Mouse (Mus musculus) liver, embryonic 15.5 days (tissue): ENCODE measurements around the gene Gfer. TPM values are rescaled to one million over a fixed set of nuclear protein-coding genes. Genes with fewer than 3 reads are reported as not detected.
A peak's percentile ranks its signal among the peaks of the same experiment; 100 is the strongest.
"Not testable (repeated sequence)": the region's sequence is repeated elsewhere in the genome, so short reads cannot be mapped to it uniquely, and the experiment has no call there.

Experiments
- ATAC-seq: fragments of 200-750 bp; cut with Nextera tagmentation; 2 replicates; pipeline ENCODE4 v1.8.0; 2017; ENCODE audit warnings: moderate number of reproducible peaks, mild to moderate bottlenecking, moderate library complexity; ENCODE audit not compliant: insufficient read depth
- H3K27ac ChIP-seq: fragments of 300-500 bp; sonication (generic); replicated peaks from 2 replicates; pipeline ENCODE4 v1.5.1; 2015; ENCODE audit warnings: mild to moderate bottlenecking, inconsistent platforms
- H3K27me3 ChIP-seq: fragments of 300-500 bp; sonication (generic); 2 replicates; pipeline ENCODE4 v1.6.1; 2015; ENCODE audit warnings: mild to moderate bottlenecking, inconsistent platforms
- H3K36me3 ChIP-seq: fragments of 300-500 bp; sonication (generic); replicated peaks from 2 replicates; pipeline ENCODE4 v1.6.1; 2015; ENCODE audit warnings: moderate library complexity, mild to moderate bottlenecking, inconsistent platforms
- H3K4me1 ChIP-seq: fragments of 300-500 bp; sonication (generic); replicated peaks from 2 replicates; pipeline ENCODE4 v1.6.1; 2015; ENCODE audit warnings: inconsistent platforms
- H3K4me2 ChIP-seq: fragments of 300-500 bp; sonication (generic); 2 replicates; pipeline ENCODE4 v1.6.1; 2015; ENCODE audit warnings: moderate library complexity, mild to moderate bottlenecking, inconsistent platforms
- H3K4me3 ChIP-seq: fragments of 300-500 bp; sonication (generic); replicated peaks from 2 replicates; pipeline ENCODE4 v1.5.1; 2015; ENCODE audit warnings: mild to moderate bottlenecking, inconsistent platforms
- H3K9ac ChIP-seq: fragments of 300-500 bp; sonication (generic); 2 replicates; pipeline ENCODE4 v1.6.1; 2015; ENCODE audit warnings: moderate library complexity, mild to moderate bottlenecking, inconsistent platforms
- H3K9me3 ChIP-seq: fragments of 300-500 bp; sonication (generic); replicated peaks from 2 replicates; pipeline ENCODE4 v1.6.1; 2016; ENCODE audit warnings: inconsistent platforms
- WGBS: fragments of 180-500 bp; shearing (Covaris S2); methylation state at CpG from one replicate; pipeline ENCODE4 v1.1.7; 2015; ENCODE audit warnings: mixed read lengths; ENCODE audit not compliant: insufficient replicate concordance; 5-methylcytosine and 5-hydroxymethylcytosine counted together
- polyA plus RNA-seq: library from polyadenylated mRNA; unstranded; fragments of >200 nt; fragmentation: Nextera tagmentation; extraction: Ambion mirVana; gene quantifications from 2 replicates; pipeline ENCODE4 v1.2.1, GENCODE M21; 2015

The Gfer gene
- polyA plus RNA-seq, 1 experiment from 2014 or later, result 25.2 TPM

GRCm38 (mm10) chr17:24687146-24687595, 8.8 kb downstream of the Gfer start:
- peak overlapping the region; percentile 37 for H3K9ac ChIP-seq
- H3K4me1 ChIP-seq, result peaks cover 30% of the 10 kb centered on the region
- H3K4me3 ChIP-seq, result peak overlapping the region; percentile 54
- peaks cover 58% of the 10 kb centered on the region for H3K27me3 ChIP-seq
- H3K36me3 ChIP-seq, result no peaks in the 10 kb centered on the region
- peak; percentile 55 for ATAC-seq
- under 1% methylated on average over 25 of the region's 25 CpGs for WGBS
- H3K4me2 ChIP-seq, result peak overlapping the region; percentile 75
- H3K27ac ChIP-seq, result no peak overlapping the region
- H3K9me3 ChIP-seq, result no peaks in the 10 kb centered on the region

- H3K4me3 ChIP-seq, result peak overlapping the region; percentile 29; the same call in 1 of the 2 replicates
- no peaks in the 10 kb centered on the region for H3K9me3 ChIP-seq
- peaks cover 51% of the 10 kb centered on the region for H3K27me3 ChIP-seq
- 0 out of 2 replicates have a peak, but pooled peaks have one; percentile 45 for ATAC-seq
- no peak overlapping the region for H3K9ac ChIP-seq
- 38% methylated on average over 16 of the region's 16 CpGs for WGBS
- peaks cover 30% of the 10 kb centered on the region for H3K4me1 ChIP-seq
- peaks cover 2% of the 10 kb centered on the region for H3K36me3 ChIP-seq
- H3K27ac ChIP-seq, result no peak overlapping the region
- peak overlapping the region; percentile 49 for H3K4me2 ChIP-seq
Measured at GRCm38 (mm10) chr17:24686514-24686913, 9.4 kb downstream of the Gfer start.

- no peak overlapping the region for H3K27ac ChIP-seq
Measured at GRCm38 (mm10) chr17:24677500-24678080, 18.4 kb downstream of the Gfer start.

GRCm38 (mm10) chr17:24676877-24677276, 19.1 kb downstream of the Gfer start:
- peaks cover 48% of the 10 kb centered on the region for H3K4me1 ChIP-seq
- H3K4me3 ChIP-seq, result no peak overlapping the region
- no peaks in the 10 kb centered on the region for H3K27me3 ChIP-seq

More at GRCm38 (mm10) chr17:24677500-24678080, 18.4 kb downstream of the Gfer start:
- Histone ChIP-seq H3K27me3 (no peaks in the 10 kb centered on the region), H3K9ac (no peak overlapping the region), H3K4me1 (peaks cover 40% of the 10 kb centered on the region), H3K36me3 (peaks cover 58% of the 10 kb centered on the region), H3K4me3 (no peak overlapping the region), H3K4me2 (no peak overlapping the region), H3K9me3 (no peaks in the 10 kb centered on the region)
- 78% methylated on average over 24 of the region's 24 CpGs for WGBS
- ATAC-seq, result no peak

GRCm38 (mm10) chr17:24676187-24676586, 19.8 kb downstream of the Gfer start:
- H3K9ac ChIP-seq, result no peak overlapping the region
- H3K4me2 ChIP-seq, result no peak overlapping the region
- H3K4me3 ChIP-seq, result no peak overlapping the region
- ATAC-seq, result no peak
- H3K27me3 ChIP-seq, result no peaks in the 10 kb centered on the region
- 57% methylated on average over 2 of the region's 2 CpGs for WGBS
- peaks cover 53% of the 10 kb centered on the region for H3K36me3 ChIP-seq
- no peak overlapping the region for H3K27ac ChIP-seq
- H3K4me1 ChIP-seq, result peaks cover 54% of the 10 kb centered on the region
- H3K9me3 ChIP-seq, result no peaks in the 10 kb centered on the region

More at GRCm38 (mm10) chr17:24676877-24677276, 19.1 kb downstream of the Gfer start:
- Histone ChIP-seq H3K27ac (no peak overlapping the region), H3K9ac (no peak overlapping the region), H3K36me3 (peaks cover 58% of the 10 kb centered on the region), H3K9me3 (no peaks in the 10 kb centered on the region), H3K4me2 (no peak overlapping the region)
- 86% methylated on average over 5 of the region's 5 CpGs for WGBS
- ATAC-seq, result no peak

- 53% methylated on average over 7 of the region's 7 CpGs for WGBS
- H3K27ac ChIP-seq, result peak overlapping the region; percentile 33; the same call in 1 of the 2 replicates
- H3K36me3 ChIP-seq, result peaks cover 34% of the 10 kb centered on the region
- H3K4me3 ChIP-seq, result no peak overlapping the region
- H3K27me3 ChIP-seq, result no peaks in the 10 kb centered on the region
- H3K4me2 ChIP-seq, result no peak overlapping the region
- ATAC-seq, result no peak
- no peaks in the 10 kb centered on the region for H3K9me3 ChIP-seq
- no peak overlapping the region for H3K9ac ChIP-seq
- H3K4me1 ChIP-seq, result peaks cover 68% of the 10 kb centered on the region
Measured at GRCm38 (mm10) chr17:24674277-24674676, 21.7 kb downstream of the Gfer start.

- WGBS, result 9% methylated on average over 5 of the region's 5 CpGs
- no peak overlapping the region for H3K9ac ChIP-seq
Measured at GRCm38 (mm10) chr17:24672141-24672540, 23.8 kb downstream of the Gfer start.

GRCm38 (mm10) chr17:24671346-24671745, 24.6 kb downstream of the Gfer start:
- Histone ChIP-seq H3K9ac (peak overlapping the region; percentile 94), H3K27ac (peak overlapping the region; percentile 88; the same call in 1 of the 2 replicates), H3K27me3 (no peaks in the 10 kb centered on the region), H3K36me3 (peaks cover 5% of the 10 kb centered on the region), H3K4me1 (peaks cover 71% of the 10 kb centered on the region), H3K9me3 (no peaks in the 10 kb centered on the region), H3K4me3 (peak overlapping the region; percentile 92), H3K4me2 (peak overlapping the region; percentile 89)
- ATAC-seq, result no peak
- 41% methylated on average over 5 of the region's 5 CpGs for WGBS

More at GRCm38 (mm10) chr17:24672141-24672540, 23.8 kb downstream of the Gfer start:
- peak overlapping the region; percentile 9; the same call in 1 of the 2 replicates for H3K4me3 ChIP-seq
- H3K4me2 ChIP-seq, result peak overlapping the region; percentile 89
- H3K27me3 ChIP-seq, result no peaks in the 10 kb centered on the region
- no peaks in the 10 kb centered on the region for H3K9me3 ChIP-seq
- H3K36me3 ChIP-seq, result peaks cover 13% of the 10 kb centered on the region
- peak overlapping the region; percentile 88 for H3K27ac ChIP-seq
- peaks cover 75% of the 10 kb centered on the region for H3K4me1 ChIP-seq
- peak; percentile 20; the same call in 1 of the 2 replicates for ATAC-seq

GRCm38 (mm10) chr17:24670246-24670844, 25.6 kb downstream of the Gfer start:
- no peaks in the 10 kb centered on the region for H3K9me3 ChIP-seq
- peak overlapping the region; percentile 92 for H3K4me3 ChIP-seq
- peaks cover 66% of the 10 kb centered on the region for H3K4me1 ChIP-seq
- WGBS, result 2% methylated on average over 8 of the region's 8 CpGs
- H3K27me3 ChIP-seq, result 0 out of 2 replicates have a peak, but pooled peaks cover 5% of the 10 kb centered on the region
- 0 out of 2 replicates have a peak, but pooled peaks cover 3% of the 10 kb centered on the region for H3K36me3 ChIP-seq
- H3K9ac ChIP-seq, result peak overlapping the region; percentile 94
- H3K4me2 ChIP-seq, result peak overlapping the region; percentile 89
- peak overlapping the region; percentile 88 for H3K27ac ChIP-seq
- no peak for ATAC-seq

GRCm38 (mm10) chr17:24669545-24670245, 26.3 kb downstream of the Gfer start, which contains the start of gene Zfp598:
Gene Zfp598, plus strand, starts transcription at chr17:24669687.
- H3K36me3 ChIP-seq, result 0 out of 2 replicates have a peak, but pooled peaks cover 3% of the 10 kb centered on the region
- H3K9me3 ChIP-seq, result no peaks in the 10 kb centered on the region
- peak within 1 kb of the TSS; percentile 88 for H3K27ac ChIP-seq
- ATAC-seq, result peak; percentile 95
- peaks cover 64% of the 10 kb centered on the region for H3K4me1 ChIP-seq
- H3K27me3 ChIP-seq, result peaks cover 5% of the 10 kb centered on the region; the same call in 1 of the 2 replicates
- H3K4me3 ChIP-seq, result peak within 1 kb of the TSS; percentile 92
- peak within 1 kb of the TSS; percentile 89 for H3K4me2 ChIP-seq
- H3K9ac ChIP-seq, result peak within 1 kb of the TSS; percentile 94
- under 1% methylated on average over 79 of the region's 80 CpGs for WGBS

GRCm38 (mm10) chr17:24669214-24669544, 26.8 kb downstream of the Gfer start:
- H3K4me3 ChIP-seq, result peak overlapping the region; percentile 92
- not testable (repeated sequence) for ATAC-seq, H3K36me3 ChIP-seq, H3K9me3 ChIP-seq, H3K27me3 ChIP-seq
- H3K27ac ChIP-seq, result peak overlapping the region; percentile 88
- 0 out of 2 replicates have a peak overlapping the region, but pooled peaks have one; percentile 94 for H3K9ac ChIP-seq
- 5% methylated on average over 15 of the region's 15 CpGs for WGBS
- H3K4me1 ChIP-seq, result peaks cover 59% of the 10 kb centered on the region
- peak overlapping the region; percentile 89 for H3K4me2 ChIP-seq
